Mouse (Mus musculus) limb, embryonic 11.5 days (tissue): ENCODE results near the gene Prss42. TPM values are rescaled to one million over a fixed set of nuclear protein-coding genes. Genes with fewer than 3 reads are reported as not detected.

ENCODE experiments used
- polyA plus RNA-seq: library from polyadenylated mRNA; unstranded; fragments of >200 nt; fragmentation: Nextera tagmentation; extraction: Ambion mirVana; gene quantifications from 2 replicates; pipeline ENCODE4 v1.2.1, GENCODE M21; 2014

The Prss42 gene
- polyA plus RNA-seq, 1 experiment from 2014 or later = not detected

Other genes starting within 250 kb of the Prss42 start
- gene Nradd, start 173.7 kb upstream of the Prss42 start, polyA plus RNA-seq = 28.3 and 36.5 TPM in 2 replicates
- 0.35 and 0.53 TPM in 2 replicates for gene Nbeal2, start 144.0 kb upstream of the Prss42 start, polyA plus RNA-seq
- gene Ccdc12, start 141.7 kb upstream of the Prss42 start, polyA plus RNA-seq = 147 and 150 TPM in 2 replicates
- 0.26 and 1.8 TPM in 2 replicates for gene Myl3, start 56.3 kb upstream of the Prss42 start, polyA plus RNA-seq
- 30.1 and 37.3 TPM in 2 replicates for gene Pth1r, start 51.0 kb upstream of the Prss42 start, polyA plus RNA-seq
- gene Prss44, start 15.8 kb downstream of the Prss42 start, polyA plus RNA-seq = not detected in 2 replicates
- gene Prss43, start 28.5 kb downstream of the Prss42 start, polyA plus RNA-seq = not detected in 2 replicates
- gene Prss45, start 36.4 kb downstream of the Prss42 start, polyA plus RNA-seq = not detected in 2 replicates
- not detected in 2 replicates for gene Prss46, start 46.3 kb downstream of the Prss42 start, polyA plus RNA-seq
- 0.51 and 0.69 TPM in 2 replicates for gene Prss50, start 59.8 kb downstream of the Prss42 start, polyA plus RNA-seq
- 1.4 and 1.5 TPM in 2 replicates for gene Als2cl, start 81.7 kb downstream of the Prss42 start, polyA plus RNA-seq
- gene Tmie, start 81.9 kb downstream of the Prss42 start, polyA plus RNA-seq = 0.23 and 0.52 TPM in 2 replicates
- gene Fam240a, start 118.7 kb downstream of the Prss42 start, polyA plus RNA-seq = not detected in 2 replicates
- 0.14 TPM in 1 of 2 replicates, not detected in the other for gene Tdgf1, start 148.0 kb downstream of the Prss42 start, polyA plus RNA-seq
- 0.23 and 0.33 TPM in 2 replicates for gene Lrrc2, start 153.4 kb downstream of the Prss42 start, polyA plus RNA-seq
- not detected in 2 replicates for gene Rtp3, start 192.4 kb downstream of the Prss42 start, polyA plus RNA-seq
- 0.14 and 0.16 TPM in 2 replicates for gene Ltf, start 221.1 kb downstream of the Prss42 start, polyA plus RNA-seq